Mouse (Mus musculus) brown adipose tissue, adult 24 weeks (tissue): ENCODE results near the gene Ksr2. TPM values are rescaled to one million over a fixed set of nuclear protein-coding genes. Genes with fewer than 3 reads are reported as not detected.
"Not testable (repeated sequence)": the region's sequence is repeated elsewhere in the genome, so short reads cannot be mapped to it uniquely, and the experiment has no call there.

ENCODE experiments used
- H3K27ac ChIP-seq: fragments of 200-500 bp; replicated peaks from 2 replicates; pipeline ENCODE4 v1.5.1; 2012; ENCODE audit warnings: low read depth, mild to moderate bottlenecking, low read length
- H3K4me1 ChIP-seq: fragments of 200-500 bp; 2 replicates; pipeline ENCODE4 v1.6.1; 2012; ENCODE audit warnings: low read length, mixed read lengths; ENCODE audit not compliant: control insufficient read depth, insufficient read depth, insufficient read length
- H3K4me3 ChIP-seq: fragments of 200-500 bp; 2 replicates; pipeline ENCODE4 v1.5.1; 2012; ENCODE audit warnings: low read depth, mild to moderate bottlenecking, low read length, moderate library complexity; ENCODE audit not compliant: insufficient read depth
- polyA plus RNA-seq: library from polyadenylated mRNA; stranded (reverse); fragments of >200 nt; gene quantifications from 2 replicates; pipeline ENCODE4 v1.2.4, GENCODE M21; 2012; ENCODE audit not compliant: missing spikeins, insufficient read depth, insufficient read length

Gene Ksr2
- polyA plus RNA-seq, 1 experiment, result not detected

DNA sequence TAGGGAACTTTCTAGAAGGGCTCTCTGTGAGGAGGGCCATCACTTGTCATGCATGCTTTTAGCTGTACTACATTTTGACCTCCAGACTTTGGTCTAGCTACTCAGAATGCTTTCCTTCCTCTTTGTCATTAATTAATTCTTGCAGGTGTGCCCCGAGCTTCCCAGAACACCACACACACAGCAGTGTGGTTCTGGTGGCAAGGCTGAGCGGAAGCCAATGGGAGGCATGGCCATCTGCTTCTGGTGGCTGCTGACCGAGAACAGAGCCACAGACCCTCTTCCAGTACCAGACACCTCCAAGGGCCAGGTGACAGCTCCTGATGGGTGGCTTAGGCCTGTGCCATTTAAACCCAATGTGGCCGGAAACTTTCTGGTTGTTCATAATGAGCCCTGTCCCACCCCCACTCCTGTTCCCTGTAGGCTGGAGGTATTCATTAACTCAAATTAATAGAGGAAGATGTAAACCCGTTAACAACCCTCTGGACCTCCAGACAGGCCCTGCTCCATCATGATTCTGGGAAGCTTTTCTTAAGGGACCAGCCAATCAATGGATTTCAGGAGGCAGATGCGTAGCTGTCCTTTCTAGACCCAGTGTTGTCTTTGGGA is 155.5 kb downstream of the Ksr2 start:
- Histone ChIP-seq H3K4me1 (no peaks in the 10 kb centered on the region), H3K4me3 (no peak overlapping the region), H3K27ac (no peak overlapping the region)

DNA sequence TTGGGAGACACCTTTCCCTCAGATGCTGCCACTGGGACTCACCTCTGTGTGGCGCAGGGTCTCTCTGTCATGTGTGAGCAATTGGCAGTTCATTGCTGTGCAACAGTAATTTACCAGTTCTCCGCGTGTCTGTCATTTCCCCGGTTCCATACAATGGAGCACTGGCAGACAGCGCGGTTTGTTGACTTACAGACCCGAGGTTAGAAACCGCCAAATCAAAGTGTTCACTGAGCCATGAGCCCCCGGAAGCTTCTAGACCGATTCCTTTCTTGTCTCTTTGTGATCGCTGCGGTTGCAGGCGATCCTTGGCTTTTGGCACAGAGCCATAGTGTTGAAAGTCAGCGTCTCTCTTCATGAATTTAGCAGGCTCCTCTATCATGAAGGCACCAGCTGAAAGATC is 158.6 kb downstream of the Ksr2 start:
- Histone ChIP-seq H3K27ac (no peak overlapping the region), H3K4me1 (no peaks in the 10 kb centered on the region), H3K4me3 (no peak overlapping the region)

- Histone ChIP-seq H3K4me1 (no peaks in the 10 kb centered on the region), H3K4me3 (no peak overlapping the region), H3K27ac (no peak overlapping the region)
Measured at GRCm38 (mm10) chr5:117574894-117575293, 161.1 kb downstream of the Ksr2 start.

DNA sequence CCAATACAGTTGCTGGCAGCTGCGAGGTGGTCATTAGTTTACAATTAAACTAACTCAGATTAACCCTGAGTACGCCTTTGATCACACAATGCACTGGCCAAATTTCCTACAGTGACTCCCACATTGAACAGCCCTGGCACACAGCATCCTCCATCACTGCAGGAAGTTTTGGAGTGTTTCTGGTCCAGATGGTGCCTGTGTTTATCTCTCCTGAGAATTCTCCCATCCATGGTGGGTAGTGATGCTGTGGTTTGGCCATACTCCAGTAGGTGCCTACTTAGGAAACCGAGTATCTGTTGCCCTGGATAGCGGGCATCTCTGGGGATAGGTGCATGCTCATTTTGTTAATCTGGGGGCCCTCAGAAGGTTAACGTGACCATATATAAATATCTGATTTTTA is 163.8 kb downstream of the Ksr2 start:
- no peak overlapping the region for H3K27ac ChIP-seq
- no peaks in the 10 kb centered on the region for H3K4me1 ChIP-seq
- H3K4me3 ChIP-seq, result no peak overlapping the region

DNA sequence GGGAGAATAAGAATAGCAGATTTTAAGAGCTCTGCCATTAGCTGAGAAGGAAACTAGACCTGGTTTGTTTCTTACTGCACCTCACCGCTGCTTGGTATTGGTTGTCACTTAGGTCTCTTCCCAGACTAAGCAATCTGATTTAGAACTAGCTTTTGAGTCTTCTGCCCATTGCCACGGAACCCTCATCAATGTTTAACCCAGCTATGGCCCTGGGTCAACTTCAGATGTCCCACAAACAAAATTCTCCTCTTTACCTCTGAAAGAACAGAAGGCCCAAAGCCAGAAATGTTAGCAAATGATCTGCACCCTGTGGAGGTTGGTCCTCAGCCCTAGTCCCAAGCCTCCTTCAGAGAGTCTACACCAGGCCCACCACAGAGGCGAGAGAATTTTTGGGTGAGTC is 167.9 kb downstream of the Ksr2 start:
- Histone ChIP-seq H3K27ac (no peak overlapping the region), H3K4me3 (no peak overlapping the region), H3K4me1 (no peaks in the 10 kb centered on the region)

DNA sequence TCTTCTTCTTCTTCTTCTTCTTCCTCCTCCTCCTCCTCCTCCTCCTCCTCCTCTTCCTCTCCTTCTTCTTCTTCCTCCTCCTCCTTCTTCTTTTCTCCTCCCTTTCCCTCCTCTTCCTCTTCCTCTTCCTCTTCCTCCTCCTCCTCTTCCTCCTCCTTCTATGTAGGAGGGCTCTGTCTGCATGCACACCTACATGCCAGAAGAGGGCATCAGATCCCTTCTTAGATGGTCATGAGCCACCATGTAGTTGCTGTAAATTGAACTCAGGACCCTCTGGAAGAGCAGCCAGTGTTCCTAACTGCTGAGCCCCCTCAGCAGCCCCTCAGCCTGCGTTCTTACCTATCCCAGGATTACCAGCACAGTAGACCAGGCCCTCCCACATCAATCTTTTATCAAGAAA is 170.6 kb downstream of the Ksr2 start:
- no peaks in the 10 kb centered on the region for H3K4me1 ChIP-seq
- H3K27ac ChIP-seq, result no peak overlapping the region
- no peak overlapping the region for H3K4me3 ChIP-seq

DNA sequence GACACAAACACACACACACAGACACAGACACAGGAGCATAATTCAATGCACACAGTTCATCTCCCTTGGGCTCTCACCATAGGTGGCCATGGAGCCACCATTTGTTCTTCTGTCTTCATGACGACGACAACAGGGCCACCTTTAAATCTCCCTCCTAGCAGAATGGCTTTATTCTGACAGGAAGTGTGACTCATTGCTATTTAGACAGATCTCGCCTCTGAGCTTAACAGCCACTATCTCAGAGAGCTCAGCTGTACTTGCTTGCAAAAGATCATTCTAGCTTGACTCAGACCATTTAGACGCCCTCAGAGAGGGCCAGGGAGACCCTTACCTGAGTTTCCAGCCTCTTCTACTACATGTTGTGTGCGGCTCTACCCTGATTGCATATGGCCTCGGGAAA is 175.5 kb downstream of the Ksr2 start:
- H3K4me1 ChIP-seq, result no peaks in the 10 kb centered on the region
- H3K4me3 ChIP-seq, result no peak overlapping the region
- no peak overlapping the region for H3K27ac ChIP-seq

GRCm38 (mm10) chr5:117593273-117593672 is 179.5 kb downstream of the Ksr2 start:
- H3K4me3 ChIP-seq, result no peak overlapping the region
- no peak overlapping the region for H3K27ac ChIP-seq
- no peaks in the 10 kb centered on the region for H3K4me1 ChIP-seq

- H3K4me1 ChIP-seq, result no peaks in the 10 kb centered on the region
- no peak overlapping the region for H3K4me3 ChIP-seq
- no peak overlapping the region for H3K27ac ChIP-seq
Measured at GRCm38 (mm10) chr5:117596803-117597202, 183.0 kb downstream of the Ksr2 start.

DNA sequence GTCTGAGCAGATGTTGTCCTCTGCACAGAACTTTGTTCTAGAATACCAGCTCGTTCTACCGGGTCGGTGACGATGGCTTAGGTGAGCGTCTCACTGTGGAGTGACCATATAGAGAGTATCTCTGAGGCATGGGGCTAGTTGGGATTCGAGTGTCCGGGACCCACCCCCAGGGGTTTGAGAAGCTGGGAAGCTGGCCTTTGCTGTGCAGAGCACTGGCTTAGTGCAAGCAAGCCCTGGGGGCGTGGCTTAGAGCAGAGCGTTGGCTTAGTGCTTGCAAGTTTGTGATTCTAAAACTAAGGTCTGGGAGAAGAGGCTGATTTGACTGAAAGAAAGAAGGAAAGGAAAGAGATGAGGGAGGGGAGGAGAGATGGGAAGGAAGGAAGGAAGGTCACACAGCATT is 188.2 kb downstream of the Ksr2 start:
- H3K4me1 ChIP-seq, result no peaks in the 10 kb centered on the region
- no peak overlapping the region for H3K4me3 ChIP-seq
- H3K27ac ChIP-seq, result no peak overlapping the region

GRCm38 (mm10) chr5:117607761-117608309 is 194.0 kb downstream of the Ksr2 start:
- Histone ChIP-seq H3K4me1 (no peaks in the 10 kb centered on the region), H3K4me3 (no peak overlapping the region), H3K27ac (no peak overlapping the region)

GRCm38 (mm10) chr5:117614331-117615024 is 200.7 kb downstream of the Ksr2 start:
- H3K27ac ChIP-seq, result no peak overlapping the region
- no peaks in the 10 kb centered on the region for H3K4me1 ChIP-seq
- H3K4me3 ChIP-seq, result no peak overlapping the region

DNA sequence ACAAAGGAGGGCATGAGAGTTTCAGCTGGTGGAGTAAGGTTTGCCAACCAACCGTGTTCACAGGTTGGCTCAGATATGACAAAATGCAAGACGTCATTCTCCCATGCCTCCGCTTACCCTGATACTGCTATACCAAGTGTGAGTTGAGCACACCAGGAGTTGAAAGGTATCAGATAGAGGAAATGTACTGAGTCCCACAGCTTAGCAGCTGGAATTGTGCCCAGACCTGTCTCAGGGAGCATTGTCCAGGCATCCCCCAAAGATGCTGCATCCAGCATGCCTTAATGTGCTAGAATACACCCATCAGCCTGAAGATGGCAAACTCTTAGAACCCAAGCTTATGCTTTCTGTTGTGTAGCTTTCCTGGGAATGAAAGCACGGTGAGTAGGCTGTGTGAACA is 206.5 kb downstream of the Ksr2 start:
- H3K4me1 ChIP-seq, result no peaks in the 10 kb centered on the region
- H3K27ac ChIP-seq, result no peak overlapping the region
- H3K4me3 ChIP-seq, result no peak overlapping the region

DNA sequence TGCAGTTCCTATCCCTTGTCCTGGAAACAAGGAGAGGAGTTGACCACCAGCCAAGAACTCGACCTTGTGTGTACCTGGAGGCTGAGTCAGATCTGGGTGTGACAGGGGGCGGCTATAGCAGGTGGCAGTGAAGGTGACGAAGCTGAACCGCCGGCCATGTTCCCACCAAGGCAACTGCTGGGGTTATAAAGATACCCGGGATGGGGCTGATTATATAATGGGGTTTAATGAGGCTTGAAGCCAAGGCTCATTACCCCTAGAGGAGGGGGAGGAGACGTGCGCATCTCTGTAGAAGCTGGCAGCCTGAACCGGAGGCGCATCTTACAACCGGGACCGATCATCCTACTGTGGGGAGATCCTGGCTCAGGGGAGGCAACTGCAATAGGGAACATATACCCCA is 208.4 kb downstream of the Ksr2 start:
- no peak overlapping the region for H3K4me3 ChIP-seq
- H3K4me1 ChIP-seq, result no peaks in the 10 kb centered on the region
- H3K27ac ChIP-seq, result no peak overlapping the region

GRCm38 (mm10) chr5:117623206-117623605 is 209.4 kb downstream of the Ksr2 start:
- not testable (repeated sequence) for H3K4me1 ChIP-seq, H3K4me3 ChIP-seq

DNA sequence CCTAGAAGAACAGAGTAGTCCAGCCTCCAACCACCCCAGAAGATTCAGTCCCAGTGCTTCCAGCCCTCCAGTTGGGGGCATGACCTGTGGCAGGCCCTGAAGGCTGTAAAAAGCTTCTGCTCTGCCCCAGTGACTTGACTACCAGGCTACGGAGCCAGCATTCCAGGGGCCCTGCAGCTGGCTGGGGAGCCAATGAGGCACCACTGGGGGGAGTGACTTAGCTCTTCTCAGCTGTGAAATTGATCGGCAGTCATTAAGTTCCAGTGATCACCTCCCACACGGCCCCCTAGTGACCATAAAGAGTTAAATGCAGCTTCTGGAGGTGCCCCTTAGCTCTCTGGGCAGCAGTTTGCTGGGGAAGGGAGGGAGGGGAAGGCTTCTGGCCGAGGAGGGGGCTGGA is 213.1 kb downstream of the Ksr2 start:
- no peaks in the 10 kb centered on the region for H3K4me1 ChIP-seq
- no peak overlapping the region for H3K27ac ChIP-seq
- H3K4me3 ChIP-seq, result no peak overlapping the region

More at GRCm38 (mm10) chr5:117623206-117623605, 209.4 kb downstream of the Ksr2 start:
- H3K27ac ChIP-seq, result not testable (repeated sequence)
